Comparison of ENCODE assay signal across 10 mouse cellular contexts in the genomic region with DNA sequence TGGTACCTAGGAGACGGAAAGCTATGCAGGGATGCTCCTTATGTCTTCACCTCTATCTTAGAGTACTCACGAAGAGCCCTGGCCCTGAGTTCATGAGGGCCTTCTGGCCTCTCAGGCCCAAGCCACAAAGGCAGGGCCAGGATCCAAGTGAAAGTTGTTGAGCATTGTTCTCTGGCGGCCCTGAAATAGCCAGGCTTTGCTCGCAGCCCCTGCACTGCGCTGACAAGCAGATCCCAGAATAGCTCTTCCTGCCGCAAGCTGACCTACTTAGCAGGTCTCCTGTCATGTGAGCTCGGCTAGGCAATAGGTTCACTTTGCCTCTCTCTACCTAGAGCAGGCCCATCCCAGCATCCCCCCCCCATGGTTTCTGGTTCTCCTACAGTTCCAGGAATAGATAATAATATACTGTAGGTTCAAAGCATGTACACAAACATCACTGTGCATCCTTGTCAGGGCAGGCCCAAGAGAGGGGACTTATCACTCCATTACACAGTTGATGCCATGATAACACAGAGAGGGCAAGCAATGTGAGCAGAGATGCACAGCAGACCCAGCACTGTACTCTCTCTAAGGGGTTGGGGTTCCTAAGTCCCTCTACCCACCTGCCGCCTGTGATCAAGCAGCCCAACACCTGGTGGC. TPM values are rescaled to one million over a fixed set of nuclear protein-coding genes. Genes with fewer than 3 reads are reported as not detected.
DNase-seq lines count a peak whose midpoint lies in the region; ATAC-seq and TF ChIP-seq lines count a peak whose summit lies in the region.
"Had no signal": no experiment of that assay in that cellular context is flagged by ENCODE, and none has a peak within 500 bp of the region (broad histone marks: within the 10 kb centered on the region; RNA-seq: fewer than 3 reads in every experiment).

No protein-coding gene starts in this region.

- H3K4me2 ChIP-seq in hindbrain, postnatal 0 days (ENCODE audit: low read depth, low read length), result peak overlapping the region; percentile 13; the same call in 1 of the 2 replicates
- H3K4me2 ChIP-seq: neural tube, embryonic 12.5 days had no signal

- H3K27ac ChIP-seq in kidney, adult 2 months (ENCODE audit: insufficient read depth, low read depth, low read length), result no peak overlapping the region
- peak overlapping the region; percentile 89 for H3K27ac ChIP-seq in brown adipose tissue, adult 24 weeks (replicated peaks; ENCODE audit: low read depth, low read length)
- peak overlapping the region; percentile 76 for H3K27ac ChIP-seq in hindbrain, postnatal 0 days
- H3K27ac ChIP-seq: neural tube, embryonic 12.5 days had no signal

- H3K9me3 ChIP-seq in hindbrain, postnatal 0 days (ENCODE audit: low read length), result no peaks in the 10 kb centered on the region
- H3K9me3 ChIP-seq: G1E; neural tube, embryonic 12.5 days had no signal

- no peak overlapping the region for H3K4me3 ChIP-seq in kidney, adult 2 months (ENCODE audit: insufficient read depth, low read depth, low read length)
- H3K4me3 ChIP-seq in brown adipose tissue, adult 24 weeks (ENCODE audit: insufficient read depth, low read depth, low read length), result peak overlapping the region; percentile 4; the same call in 1 of the 2 replicates
- no peak overlapping the region for H3K4me3 ChIP-seq in hindbrain, postnatal 0 days (ENCODE audit: low read length)
- H3K4me3 ChIP-seq: neural tube, embryonic 12.5 days had no signal

- no peak for TF ChIP-seq CTCF in kidney, adult 2 months (conservative IDR thresholded peaks at IDR 0.05; ENCODE audit: insufficient read depth, insufficient read length, low read depth, low read length)
- no peak for TF ChIP-seq CTCF in hindbrain, postnatal 0 days (IDR thresholded peaks at IDR 0.05; ENCODE audit: low read depth)

- 0 out of 2 replicates have a peak, but pooled peaks cover 2% of the 10 kb centered on the region for H3K4me1 ChIP-seq in kidney, adult 2 months (ENCODE audit: control insufficient read depth, insufficient read depth, low read length)
- H3K4me1 ChIP-seq in brown adipose tissue, adult 24 weeks (ENCODE audit: control insufficient read depth, insufficient read depth, insufficient read length, low read length), result peaks cover 10% of the 10 kb centered on the region
- H3K4me1 ChIP-seq in hindbrain, postnatal 0 days (ENCODE audit: insufficient read depth, low read length), result 0 out of 2 replicates have a peak, but pooled peaks cover 6% of the 10 kb centered on the region

- H3K27me3 ChIP-seq in kidney, adult 2 months (replicated peaks; ENCODE audit: control insufficient read depth, insufficient read depth, low read length), result no peaks in the 10 kb centered on the region
- no peaks in the 10 kb centered on the region for H3K27me3 ChIP-seq in hindbrain, postnatal 0 days (ENCODE audit: insufficient read depth, low read length)
- H3K27me3 ChIP-seq: neural tube, embryonic 12.5 days had no signal

- ATAC-seq in hindbrain, postnatal 0 days, result peak; percentile 78

- peak; percentile 49 for DNase-seq in kidney, adult 2 months
- DNase-seq in kidney, adult 18-20 months, result no peak
- DNase-seq in gastrocnemius, postnatal 14 days, result peak; percentile 68
- peak; percentile 59 for DNase-seq in hindbrain, postnatal 0 days (ENCODE audit: low spot score)
- peak; percentile 15 for DNase-seq in lung, postnatal 14 days
- peak; percentile 85 for DNase-seq in skeletal muscle tissue, adult 2 months (ENCODE audit: low read depth, low spot score)
- DNase-seq in adipocyte (ENCODE audit: low spot score), result no peak

- no peak for TF ChIP-seq POLR2A in kidney, adult 2 months (IDR thresholded peaks at IDR 0.05; ENCODE audit: low read depth, low read length)

- 75% methylated on average over 8 of the region's 8 CpGs for WGBS in kidney, adult 2 months
- 35% methylated on average over 8 of the region's 8 CpGs for WGBS in hindbrain, postnatal 0 days

- H3K9ac ChIP-seq in hindbrain, postnatal 0 days (replicated peaks; ENCODE audit: low read length), result peak overlapping the region; percentile 33; the same call in 1 of the 2 replicates
- H3K9ac ChIP-seq: neural tube, embryonic 12.5 days had no signal

- H3K36me3 ChIP-seq in kidney, adult 2 months (ENCODE audit: control insufficient read depth, insufficient read depth, low read length), result no peaks in the 10 kb centered on the region
- H3K36me3 ChIP-seq in hindbrain, postnatal 0 days (ENCODE audit: insufficient read depth, low read length), result no peaks in the 10 kb centered on the region
- H3K36me3 ChIP-seq: G1E; neural tube, embryonic 12.5 days had no signal

- intact Hi-C loops in gastrocnemius, postnatal 14 days (cut with DNase I; ENCODE audit: low total_unique reads), result no loop called here

RNA-seq across cellular contexts. Expression of a gene that starts 25.3 kb away (rescaled TPM):
- not detected in 2 replicates for polyA plus RNA-seq in kidney, adult 2 months (2012; rRNA removed)
- polyA plus RNA-seq in brown adipose tissue, adult 24 weeks (2012; ENCODE audit: insufficient read depth, insufficient read length, missing spikeins), result not detected in 2 replicates
- not detected for total RNA-seq in gastrocnemius, postnatal 14 days (2021)
- total RNA-seq in hindbrain, postnatal 0 days (2014; rRNA removed), result not detected in 2 replicates
- not detected in 2 replicates for polyA plus RNA-seq in hindbrain, postnatal 0 days (2015; fragmentation: Nextera tagmentation; extraction: Ambion mirVana)
- total RNA-seq: G1E had no signal
- polyA plus RNA-seq: G1E; neural tube, embryonic 12.5 days had no signal

RNA-seq across cellular contexts. Expression of a gene that starts 43.7 kb away (rescaled TPM):
- 6.8 and 8.3 TPM in 2 replicates for polyA plus RNA-seq in kidney, adult 2 months (2012; rRNA removed)
- polyA plus RNA-seq in brown adipose tissue, adult 24 weeks (2012; ENCODE audit: insufficient read depth, insufficient read length, missing spikeins), result 4.3 and 5.6 TPM in 2 replicates
- 10 to 100 TPM; 13.4 to 20.4 TPM for total RNA-seq in gastrocnemius, postnatal 14 days (2021)
- 42.2 and 52.0 TPM in 2 replicates for total RNA-seq in hindbrain, postnatal 0 days (2014; rRNA removed)
- polyA plus RNA-seq in hindbrain, postnatal 0 days (2015; fragmentation: Nextera tagmentation; extraction: Ambion mirVana), result 61.4 and 65.0 TPM in 2 replicates

RNA-seq across cellular contexts. Expression of a gene that starts 52.6 kb away (rescaled TPM):
- 4.2 and 5.9 TPM in 2 replicates for polyA plus RNA-seq in kidney, adult 2 months (2012; rRNA removed)
- not detected in 2 replicates for polyA plus RNA-seq in brown adipose tissue, adult 24 weeks (2012; ENCODE audit: insufficient read depth, insufficient read length, missing spikeins)
- 10 to 100 TPM; 38.6 to 69.1 TPM for total RNA-seq in gastrocnemius, postnatal 14 days (2021)
- 11.1 and 11.7 TPM in 2 replicates for total RNA-seq in hindbrain, postnatal 0 days (2014; rRNA removed)
- polyA plus RNA-seq in hindbrain, postnatal 0 days (2015; fragmentation: Nextera tagmentation; extraction: Ambion mirVana), result 5.3 and 5.4 TPM in 2 replicates

Comparison
In these comparisons a context has a peak if more than half of its experiments do, and no peak if none do; other contexts are left out.
1. DNase-seq: peak in kidney, adult 2 months (single experiment), gastrocnemius, postnatal 14 days (single experiment), hindbrain, postnatal 0 days (single experiment), lung, postnatal 14 days (single experiment) and skeletal muscle tissue, adult 2 months (single experiment); none in kidney, adult 18-20 months (single experiment) and adipocyte (single experiment).